Mouse (Mus musculus) liver, embryonic 16.5 days (tissue): ENCODE results near the gene Rundc3a. TPM values are rescaled to one million over a fixed set of nuclear protein-coding genes. Genes with fewer than 3 reads are reported as not detected.

Experiments
- ATAC-seq: fragments of 200-750 bp; cut with Nextera tagmentation; 2 replicates; pipeline ENCODE4 v1.8.0; 2017; ENCODE audit warnings: low read depth, mild to moderate bottlenecking, moderate number of reproducible peaks, moderate library complexity
- H3K27ac ChIP-seq: fragments of 300-500 bp; sonication (generic); 2 replicates; pipeline ENCODE4 v1.5.1; 2014; ENCODE audit warnings: mild to moderate bottlenecking, low read length
- H3K27me3 ChIP-seq: fragments of 300-500 bp; sonication (generic); 2 replicates; pipeline ENCODE4 v1.6.1; 2014; ENCODE audit warnings: low read depth, low read length, mixed read lengths; ENCODE audit not compliant: control insufficient read depth, insufficient read depth
- H3K36me3 ChIP-seq: fragments of 300-500 bp; sonication (generic); 2 replicates; pipeline ENCODE4 v1.6.1; 2014; ENCODE audit warnings: mild to moderate bottlenecking; ENCODE audit not compliant: control insufficient read depth, insufficient read depth
- H3K4me1 ChIP-seq: fragments of 300-500 bp; sonication (generic); 2 replicates; pipeline ENCODE4 v1.6.1; 2014; ENCODE audit warnings: low read depth, low read length, mixed read lengths; ENCODE audit not compliant: control insufficient read depth
- H3K4me2 ChIP-seq: fragments of 300-500 bp; sonication (generic); 2 replicates; pipeline ENCODE4 v1.6.1; 2014; ENCODE audit warnings: low read depth, low read length, mixed read lengths
- H3K4me3 ChIP-seq: fragments of 300-500 bp; sonication (generic); 2 replicates; pipeline ENCODE4 v1.5.1; 2014; ENCODE audit warnings: low read depth, mild to moderate bottlenecking, low read length
- H3K9ac ChIP-seq: fragments of 300-500 bp; sonication (generic); 2 replicates; pipeline ENCODE4 v1.6.1; 2014; ENCODE audit warnings: low read depth, low read length
- H3K9me3 ChIP-seq: fragments of 300-500 bp; sonication (generic); replicated peaks from 2 replicates; pipeline ENCODE4 v1.6.1; 2016; ENCODE audit warnings: low read length; ENCODE audit not compliant: control insufficient read depth
- WGBS: fragments of 180-500 bp; shearing (Covaris S2); extraction: QIAGEN DNeasy Blood & Tissue Kit; methylation state at CpG from one replicate; pipeline ENCODE4 v1.1.7; 2014; ENCODE audit not compliant: insufficient replicate concordance; 5-methylcytosine and 5-hydroxymethylcytosine counted together
- polyA plus RNA-seq: library from polyadenylated mRNA; unstranded; fragments of >200 nt; fragmentation: Nextera tagmentation; extraction: Ambion mirVana; gene quantifications from 2 replicates; pipeline ENCODE4 v1.2.1, GENCODE M21; 2015

Gene Rundc3a
- polyA plus RNA-seq, 1 experiment from 2014 or later, result 2.2 TPM

DNA sequence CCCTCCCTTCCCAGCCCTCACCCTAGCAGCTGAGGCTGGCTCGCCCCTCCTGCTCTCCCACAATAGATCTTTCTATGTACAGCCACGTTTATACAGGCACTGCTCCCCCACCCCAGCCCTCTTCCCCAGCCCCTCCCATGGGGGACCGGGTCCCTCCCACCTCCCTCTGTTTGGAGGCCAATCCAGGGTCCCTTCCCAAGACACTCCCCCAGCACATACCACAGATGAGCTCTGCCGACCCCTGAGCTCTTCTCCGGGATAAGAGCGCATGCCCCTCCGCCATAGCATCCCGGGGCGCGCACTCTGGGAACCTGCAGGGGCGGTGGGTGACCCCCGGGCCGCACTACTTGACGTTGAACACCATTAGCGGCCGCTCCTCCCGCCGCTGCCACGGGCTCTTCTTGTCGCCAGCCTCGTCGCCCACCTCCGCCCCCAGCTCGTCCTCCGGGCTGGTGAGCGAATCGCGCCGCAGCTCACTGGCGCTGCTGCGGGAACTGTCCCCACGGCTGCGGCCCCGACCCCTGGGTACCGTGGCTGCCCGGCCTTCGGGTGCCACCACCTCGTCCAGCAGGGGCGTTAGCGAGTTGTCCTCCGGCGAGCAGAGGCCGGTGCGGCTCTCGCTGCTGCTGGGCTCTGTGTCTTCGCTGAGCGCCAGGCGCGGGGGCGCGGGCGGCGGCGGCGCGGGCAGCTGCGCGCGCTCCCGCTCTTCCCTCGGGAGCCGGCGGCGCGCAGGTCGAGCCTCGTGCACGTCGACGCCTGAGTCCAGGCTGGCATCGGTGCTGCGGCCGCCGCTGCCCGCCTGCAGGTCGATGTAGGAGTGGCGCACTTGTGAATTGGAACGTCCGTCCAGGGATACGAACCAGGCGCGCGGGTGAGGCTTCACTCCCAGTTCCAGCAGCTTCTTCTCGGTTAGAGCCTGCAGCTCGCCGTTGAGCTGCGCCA lies 44.2 kb downstream of the Rundc3a start:
- 21% methylated on average over 87 of the region's 87 CpGs for WGBS
- no peaks in the 10 kb centered on the region for H3K9me3 ChIP-seq
- H3K27ac ChIP-seq, result no peak overlapping the region
- peak overlapping the region; percentile 55 for H3K4me3 ChIP-seq
- peak overlapping the region; percentile 35; the same call in 1 of the 2 replicates for H3K9ac ChIP-seq
- ATAC-seq, result peak; percentile 22
- H3K36me3 ChIP-seq, result peaks cover 2% of the 10 kb centered on the region; the same call in 1 of the 2 replicates
- peaks cover 6% of the 10 kb centered on the region for H3K4me1 ChIP-seq
- peak overlapping the region; percentile 81 for H3K4me2 ChIP-seq
- H3K27me3 ChIP-seq, result peaks cover 32% of the 10 kb centered on the region

DNA sequence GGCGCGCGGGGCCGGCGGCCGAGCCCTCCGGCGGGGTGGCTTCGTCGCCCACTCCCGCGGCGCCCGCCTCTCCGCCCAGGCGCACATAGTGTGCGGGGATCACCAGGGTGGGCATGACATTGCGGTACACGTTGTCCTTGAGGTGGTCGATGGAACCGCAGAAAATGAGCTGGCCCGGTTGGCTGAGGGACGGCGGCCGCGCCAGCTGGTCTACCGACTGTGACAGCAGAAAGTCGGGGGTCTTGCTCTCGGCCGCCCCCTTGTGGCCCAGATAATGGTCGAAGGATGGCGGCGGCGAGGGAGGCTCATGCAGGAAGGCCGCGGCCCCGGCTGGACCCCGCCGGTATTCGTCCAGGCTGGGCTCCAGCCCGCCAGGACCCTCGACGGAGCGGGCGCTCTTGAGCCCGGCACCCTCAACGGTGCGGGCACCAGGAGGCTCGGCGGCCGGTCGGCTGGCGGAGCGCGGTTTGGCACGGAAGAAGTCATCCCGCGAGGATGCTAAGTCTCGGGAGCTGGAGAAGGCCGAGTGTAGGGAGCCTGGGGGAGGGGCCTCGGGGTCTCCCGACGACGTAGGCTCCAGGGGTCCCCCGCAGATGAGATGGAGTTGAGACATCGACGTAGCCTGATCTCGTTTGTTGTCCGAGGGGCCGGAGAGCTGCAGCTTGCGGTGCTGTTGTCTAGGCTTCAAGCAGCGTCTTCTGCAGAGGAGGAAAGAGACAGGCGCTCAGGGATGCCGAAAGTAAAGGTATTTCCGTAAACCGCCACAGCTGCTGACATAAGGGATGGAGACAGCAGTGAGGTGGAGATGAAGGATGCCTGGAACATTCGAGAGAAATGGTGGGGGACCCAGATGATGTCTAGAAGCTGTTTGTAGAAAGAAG lies 45.2 kb downstream of the Rundc3a start:
- Histone ChIP-seq H3K27ac (no peak overlapping the region), H3K9me3 (no peaks in the 10 kb centered on the region), H3K9ac (peak overlapping the region; percentile 35; the same call in 1 of the 2 replicates), H3K27me3 (peaks cover 32% of the 10 kb centered on the region), H3K4me1 (peaks cover 6% of the 10 kb centered on the region), H3K4me3 (peak overlapping the region; percentile 55), H3K4me2 (peak overlapping the region; percentile 81), H3K36me3 (peaks cover 2% of the 10 kb centered on the region; the same call in 1 of the 2 replicates)
- WGBS, result 24% methylated on average over 77 of the region's 77 CpGs
- peak; percentile 17; the same call in 1 of the 2 replicates for ATAC-seq

DNA sequence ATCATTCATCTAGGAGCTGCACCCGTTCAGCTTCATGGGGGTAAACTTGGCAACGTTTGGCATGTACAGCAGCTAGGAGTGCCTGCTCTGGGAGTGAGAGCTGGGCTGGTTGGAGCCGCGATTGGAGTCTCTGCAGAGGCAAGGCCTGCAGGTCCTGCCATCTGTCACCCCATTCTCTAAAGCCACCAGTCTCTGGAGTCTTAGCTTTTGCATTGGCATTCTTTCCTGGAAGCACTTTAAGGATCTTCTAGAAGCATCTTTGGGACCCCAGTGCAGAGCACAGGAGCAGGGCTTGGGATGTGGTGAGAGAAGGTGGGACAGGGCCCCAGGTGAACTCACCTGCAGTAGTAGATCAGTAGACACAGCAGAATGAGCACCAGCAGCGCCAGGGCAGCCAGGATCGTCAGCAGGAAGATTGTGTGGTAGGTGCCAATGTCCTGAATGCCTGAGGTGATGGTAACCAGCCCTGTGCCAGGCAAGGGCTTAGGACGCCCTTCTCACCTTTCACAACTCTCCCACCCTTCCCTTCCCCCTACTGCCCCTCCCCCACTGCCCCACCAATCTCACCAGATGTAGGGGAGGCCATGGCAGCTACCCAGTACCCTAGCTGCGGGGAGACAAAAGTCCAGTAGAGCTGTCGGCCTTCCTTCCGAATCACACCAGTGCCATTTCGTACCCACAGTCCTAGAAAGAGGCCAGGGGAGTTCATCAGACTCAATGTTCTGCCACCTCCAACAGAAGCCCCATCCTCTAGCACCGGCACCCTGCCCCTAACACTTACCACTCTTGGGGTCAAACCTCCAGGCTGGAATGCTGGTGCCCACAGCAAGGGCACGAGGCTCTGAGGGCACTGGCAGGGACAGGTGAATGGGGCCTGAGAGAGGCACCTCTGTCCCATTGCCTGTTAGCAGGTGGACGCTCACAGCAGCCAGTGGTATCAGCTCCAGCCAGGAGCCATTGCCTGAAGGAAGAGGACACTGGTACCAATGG lies 46.2 kb downstream of the Rundc3a start:
- H3K27me3 ChIP-seq, result peaks cover 34% of the 10 kb centered on the region
- WGBS, result 69% methylated on average over 14 of the region's 14 CpGs
- no peak for ATAC-seq
- no peak overlapping the region for H3K4me3 ChIP-seq
- H3K4me2 ChIP-seq, result no peak overlapping the region
- H3K36me3 ChIP-seq, result peaks cover 2% of the 10 kb centered on the region; the same call in 1 of the 2 replicates
- no peak overlapping the region for H3K9ac ChIP-seq
- H3K4me1 ChIP-seq, result peaks cover 6% of the 10 kb centered on the region
- no peaks in the 10 kb centered on the region for H3K9me3 ChIP-seq
- H3K27ac ChIP-seq, result no peak overlapping the region

DNA sequence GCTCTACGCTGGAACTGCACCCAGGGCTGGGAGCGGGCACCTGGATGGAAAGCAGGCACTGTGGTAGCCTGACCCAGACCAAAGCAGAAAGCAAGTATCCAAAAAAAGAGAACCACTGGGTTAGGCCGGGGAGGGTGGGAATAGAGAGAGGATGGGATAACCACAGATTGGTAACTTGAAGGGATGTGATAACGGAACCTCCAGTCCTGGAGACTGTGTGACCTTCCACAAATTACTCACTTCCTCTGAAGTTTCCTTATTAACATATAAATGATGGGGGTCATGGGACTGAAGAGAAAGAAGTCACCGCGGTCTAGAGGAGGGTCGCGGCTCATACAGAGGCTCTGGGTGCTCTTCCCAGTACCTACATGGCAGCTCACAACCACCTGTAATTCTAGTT lies 47.1 kb downstream of the Rundc3a start:
- H3K27ac ChIP-seq, result no peak overlapping the region
- peaks cover 6% of the 10 kb centered on the region for H3K4me1 ChIP-seq
- no peak for ATAC-seq
- H3K4me2 ChIP-seq, result no peak overlapping the region
- H3K27me3 ChIP-seq, result peaks cover 40% of the 10 kb centered on the region
- peaks cover 2% of the 10 kb centered on the region; the same call in 1 of the 2 replicates for H3K36me3 ChIP-seq
- no peak overlapping the region for H3K9ac ChIP-seq
- WGBS, result 85% methylated on average over 8 of the region's 8 CpGs
- H3K4me3 ChIP-seq, result no peak overlapping the region
- no peaks in the 10 kb centered on the region for H3K9me3 ChIP-seq

DNA sequence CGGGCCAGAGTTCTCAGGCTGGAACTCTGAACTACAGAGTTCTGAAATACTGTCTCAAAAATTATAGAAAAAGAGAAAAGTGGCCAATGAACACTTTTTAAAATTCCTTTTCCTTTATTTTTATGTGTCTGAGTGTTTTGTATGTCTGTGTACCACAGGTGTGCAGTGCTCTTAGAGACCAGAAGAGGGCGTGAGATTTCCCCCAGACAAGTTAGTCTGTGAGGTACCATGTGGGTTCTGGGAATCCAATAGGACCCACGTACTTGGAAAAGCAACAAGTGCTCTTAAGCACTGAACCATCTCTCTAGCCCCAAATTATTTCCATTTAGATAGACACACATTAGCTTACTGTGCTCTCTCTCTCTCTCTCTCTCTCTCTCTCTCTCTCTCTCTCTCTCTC lies 48.2 kb downstream of the Rundc3a start:
- peaks cover 49% of the 10 kb centered on the region for H3K27me3 ChIP-seq
- WGBS, result 53% methylated on average over 3 of the region's 3 CpGs

DNA sequence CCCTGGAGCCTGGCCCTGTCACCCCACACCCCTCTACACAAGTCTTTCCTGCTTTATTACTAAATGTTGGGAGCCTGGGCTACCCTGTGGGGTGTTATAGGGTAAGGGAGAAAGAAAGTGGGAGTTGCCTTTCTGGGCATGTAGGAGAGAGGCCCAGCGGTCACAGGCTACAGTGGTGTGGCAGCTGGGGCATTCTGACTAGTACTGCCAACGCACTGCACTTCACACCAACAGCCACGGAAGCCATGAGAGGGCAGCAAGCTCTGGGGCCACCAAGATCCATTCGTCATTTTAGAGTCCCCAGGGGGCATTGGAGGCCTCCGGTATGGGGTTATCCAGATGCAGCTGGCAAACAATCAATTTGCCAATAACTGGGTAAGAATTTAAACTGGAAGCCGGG lies 48.9 kb downstream of the Rundc3a start:
- no peak overlapping the region for H3K27ac ChIP-seq
- H3K36me3 ChIP-seq, result no peaks in the 10 kb centered on the region
- no peak overlapping the region for H3K4me3 ChIP-seq
- H3K9ac ChIP-seq, result no peak overlapping the region
- H3K4me1 ChIP-seq, result peaks cover 13% of the 10 kb centered on the region
- 76% methylated on average over 6 of the region's 6 CpGs for WGBS
- no peak overlapping the region for H3K4me2 ChIP-seq
- no peaks in the 10 kb centered on the region for H3K9me3 ChIP-seq
- peaks cover 49% of the 10 kb centered on the region for H3K27me3 ChIP-seq
- ATAC-seq, result no peak

More for the DNA sequence above, 48.2 kb downstream of the Rundc3a start:
- Histone ChIP-seq H3K4me3 (no peak overlapping the region), H3K36me3 (no peaks in the 10 kb centered on the region), H3K9me3 (no peaks in the 10 kb centered on the region), H3K9ac (no peak overlapping the region), H3K4me2 (no peak overlapping the region), H3K27ac (no peak overlapping the region), H3K4me1 (peaks cover 6% of the 10 kb centered on the region)
- no peak for ATAC-seq

DNA sequence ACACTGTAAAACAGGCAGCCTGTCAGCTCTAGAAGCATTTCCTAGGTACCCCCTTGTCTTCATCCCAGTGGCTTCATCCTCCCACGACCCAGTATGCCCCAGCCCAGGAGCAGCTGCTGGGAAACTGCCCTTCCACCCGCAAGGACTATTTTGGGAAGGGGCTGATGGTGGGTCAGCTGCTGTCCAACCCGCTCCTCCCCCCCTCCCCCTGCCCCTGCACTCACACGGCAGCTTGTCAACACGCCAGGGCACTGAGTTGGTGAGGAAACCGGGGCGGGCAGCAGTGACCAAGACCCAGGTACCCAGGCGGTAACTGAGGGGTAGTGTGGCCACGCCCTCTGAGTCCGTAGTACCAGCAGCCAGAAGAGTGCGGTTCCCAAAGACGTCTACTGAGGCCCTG lies 50.5 kb downstream of the Rundc3a start:
- H3K9me3 ChIP-seq, result no peaks in the 10 kb centered on the region
- no peak overlapping the region for H3K4me3 ChIP-seq
- peaks cover 11% of the 10 kb centered on the region for H3K4me1 ChIP-seq
- no peak overlapping the region for H3K9ac ChIP-seq
- 55% methylated on average over 12 of the region's 12 CpGs for WGBS
- H3K27me3 ChIP-seq, result peaks cover 49% of the 10 kb centered on the region
- H3K36me3 ChIP-seq, result no peaks in the 10 kb centered on the region
- no peak overlapping the region for H3K27ac ChIP-seq
- no peak overlapping the region for H3K4me2 ChIP-seq
- ATAC-seq, result no peak

DNA sequence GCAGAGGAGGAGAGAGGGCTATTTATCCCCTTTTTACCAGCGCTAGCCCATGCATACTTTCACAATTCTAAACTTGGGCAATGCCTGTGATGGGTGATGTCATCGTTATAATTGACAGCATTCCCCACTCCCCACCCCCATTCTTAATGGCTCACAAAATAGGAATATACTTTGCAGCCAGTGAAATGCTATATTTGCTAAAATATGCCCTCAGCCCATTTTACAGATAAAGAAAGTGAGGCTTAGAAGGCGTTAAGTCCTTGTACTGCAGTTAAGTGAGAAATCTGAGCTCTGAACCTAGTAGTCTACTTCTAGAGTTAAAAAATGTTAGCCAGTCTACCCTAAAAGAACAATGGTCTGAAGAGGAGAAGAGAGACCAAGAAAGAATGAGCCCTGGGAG lies 51.1 kb downstream of the Rundc3a start:
- WGBS, result 71% methylated on average over 3 of the region's 3 CpGs
- Histone ChIP-seq H3K9me3 (no peaks in the 10 kb centered on the region), H3K4me2 (no peak overlapping the region), H3K27ac (no peak overlapping the region), H3K4me3 (no peak overlapping the region), H3K36me3 (no peaks in the 10 kb centered on the region), H3K4me1 (peaks cover 11% of the 10 kb centered on the region), H3K27me3 (peaks cover 49% of the 10 kb centered on the region), H3K9ac (no peak overlapping the region)
- no peak for ATAC-seq
